Mouse (Mus musculus) kidney, postnatal 4 days (tissue): Measurements from ENCODE around the gene Epha7.
A peak's percentile ranks its signal among the peaks of the same experiment; 100 is the strongest.

Experiments used
- DNase-seq, 2 experiments: peaks; one replicate each; pipeline ENCODE4 v3.0.0; 2021; ENCODE audit warnings: mixed read lengths in 2 of 2

The Epha7 gene

DNA sequence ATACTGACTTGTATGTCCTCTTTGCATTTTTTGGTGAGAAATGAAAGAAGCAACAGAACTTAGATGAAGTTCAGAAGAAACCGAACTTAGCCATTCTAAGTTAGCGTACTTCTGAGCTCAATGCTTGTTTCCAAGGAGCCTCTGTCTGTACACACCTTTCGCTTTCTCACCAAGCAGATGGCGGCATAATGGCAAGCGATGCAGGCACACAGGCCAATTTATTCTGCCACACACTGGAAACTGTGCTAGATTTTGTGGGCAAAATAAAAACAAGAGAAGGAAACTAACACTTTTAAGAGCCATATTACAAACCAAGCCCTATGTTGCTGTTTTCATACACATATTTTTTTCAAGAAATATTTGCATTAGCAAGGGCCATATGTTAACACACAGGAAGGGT is 88.6 kb downstream of the Epha7 start:
- no peak for DNase-seq

DNA sequence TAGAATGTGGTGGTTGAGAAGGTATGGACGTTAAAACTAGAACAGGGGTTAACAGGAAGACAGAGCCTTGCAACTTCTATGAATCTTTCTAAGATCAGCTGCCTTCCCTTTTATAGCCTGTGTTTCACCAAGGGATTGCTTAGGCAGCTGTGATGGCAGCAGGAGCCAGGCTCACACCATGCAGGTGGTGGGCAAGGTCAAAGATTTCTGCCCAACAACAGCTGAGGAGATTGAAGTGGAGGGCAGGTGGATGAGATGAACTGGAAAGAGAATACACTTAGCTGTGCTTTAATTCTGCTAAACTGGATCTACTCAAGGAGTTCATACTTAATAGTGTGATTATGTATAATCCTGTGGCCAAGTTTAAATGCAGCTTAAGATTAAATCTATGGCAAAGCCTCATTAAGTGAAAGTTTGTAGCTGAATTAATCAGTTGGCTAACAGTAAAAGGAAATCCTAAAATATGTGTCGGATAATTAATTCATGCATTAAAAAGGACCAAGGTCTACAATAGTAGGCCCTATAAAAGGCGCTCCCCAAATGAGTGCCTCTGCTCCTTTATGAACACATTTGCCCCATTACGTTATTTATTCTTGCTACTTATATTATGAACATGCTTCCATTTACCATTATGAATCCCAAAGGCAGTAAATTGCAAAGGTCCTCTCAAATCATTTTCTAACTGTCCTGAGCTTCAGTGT is 89.2 kb downstream of the Epha7 start:
- DNase-seq = no peak

DNA sequence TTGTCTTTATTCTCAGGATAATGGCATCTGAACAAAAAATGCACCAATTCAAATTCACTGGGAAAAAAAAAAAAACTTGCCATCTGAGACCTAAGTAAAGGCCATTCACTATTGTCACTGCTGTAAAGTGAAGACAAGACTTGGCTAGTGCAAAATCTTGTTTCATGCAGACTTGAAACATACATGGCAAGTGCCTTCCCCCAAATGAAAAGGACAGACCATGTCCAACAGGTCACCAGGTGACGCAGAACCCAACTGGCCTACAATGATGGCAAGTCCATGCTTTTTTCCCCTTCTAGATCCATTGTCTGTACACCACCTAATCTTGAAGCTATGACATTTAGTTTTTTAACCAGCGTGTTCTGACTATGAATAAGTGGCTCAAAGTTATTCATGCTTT is 94.1 kb downstream of the Epha7 start:
- DNase-seq = no peak

GRCm38 (mm10) chr4:28910127-28910526 is 97.2 kb downstream of the Epha7 start:
- DNase-seq = no peak

GRCm38 (mm10) chr4:28912028-28912427 is 99.1 kb downstream of the Epha7 start:
- no peak for DNase-seq

- DNase-seq = no peak
Measured at GRCm38 (mm10) chr4:28913613-28914012, 100.7 kb downstream of the Epha7 start.

DNA sequence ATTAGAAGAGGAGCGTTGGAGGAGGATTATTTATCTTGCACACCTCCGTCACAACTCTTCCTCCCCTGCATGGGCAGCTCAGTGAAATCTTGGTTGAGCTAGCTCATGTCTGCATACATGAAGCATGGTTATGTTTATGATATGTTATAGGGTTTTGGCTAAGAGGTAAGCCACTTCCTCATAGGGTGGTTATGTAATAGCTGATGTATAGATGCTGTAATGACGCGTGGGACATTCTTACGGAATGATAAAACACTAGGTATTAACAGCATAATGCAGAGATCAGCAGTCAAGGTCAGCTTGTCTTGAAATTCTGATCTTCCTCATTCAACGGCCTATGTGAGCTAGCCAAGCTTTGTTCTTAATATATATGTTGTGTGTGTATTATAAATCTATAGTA is 107.7 kb downstream of the Epha7 start:
- no peak for DNase-seq

GRCm38 (mm10) chr4:28926072-28926471 is 113.1 kb downstream of the Epha7 start:
- no peak for DNase-seq

DNA sequence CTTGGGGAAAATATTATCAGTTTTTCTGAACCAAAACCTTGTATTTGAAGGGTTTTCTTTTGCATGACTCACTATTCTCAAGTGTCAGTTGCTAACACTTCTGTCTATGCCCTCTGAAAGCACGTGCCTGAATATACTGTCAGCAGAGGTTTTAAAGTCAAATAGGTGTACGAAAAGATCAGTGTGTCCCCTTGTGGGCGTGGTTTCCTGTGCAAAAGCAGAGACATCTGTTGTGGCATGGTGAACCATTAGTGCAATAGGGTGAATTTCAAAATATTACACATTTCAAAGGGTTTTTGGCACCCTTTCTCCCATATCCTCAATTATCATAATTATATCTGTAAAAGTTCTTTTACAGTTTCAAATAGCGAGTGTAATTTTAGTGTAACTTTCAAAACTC is 120.5 kb downstream of the Epha7 start:
- DNase-seq = no peak

GRCm38 (mm10) chr4:28934802-28935201 is 121.9 kb downstream of the Epha7 start:
- DNase-seq = peak; percentile 36 to 41

- no peak for DNase-seq
Measured at GRCm38 (mm10) chr4:28935567-28935966, 122.6 kb downstream of the Epha7 start.

GRCm38 (mm10) chr4:28940710-28941109 is 127.8 kb downstream of the Epha7 start:
- no peak for DNase-seq

DNA sequence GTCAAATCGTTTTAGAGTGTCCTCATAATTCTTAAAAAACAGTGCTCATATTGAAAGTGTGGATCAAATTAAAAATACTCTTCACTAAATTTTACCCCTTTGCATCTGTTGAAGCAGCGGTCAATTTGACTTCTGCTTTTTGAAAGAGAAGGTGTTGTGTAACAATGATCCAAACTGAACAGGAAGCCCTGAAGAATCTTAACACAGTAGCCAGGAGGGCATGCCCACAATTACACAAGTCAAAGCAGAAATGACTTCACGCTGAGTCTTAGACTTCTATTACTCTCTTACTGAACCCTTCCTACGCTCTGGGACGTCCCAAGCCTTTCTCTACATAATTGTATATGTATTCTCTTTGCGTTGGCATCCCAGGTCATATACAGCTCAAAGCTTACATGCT is 131.3 kb downstream of the Epha7 start:
- no peak for DNase-seq

DNA sequence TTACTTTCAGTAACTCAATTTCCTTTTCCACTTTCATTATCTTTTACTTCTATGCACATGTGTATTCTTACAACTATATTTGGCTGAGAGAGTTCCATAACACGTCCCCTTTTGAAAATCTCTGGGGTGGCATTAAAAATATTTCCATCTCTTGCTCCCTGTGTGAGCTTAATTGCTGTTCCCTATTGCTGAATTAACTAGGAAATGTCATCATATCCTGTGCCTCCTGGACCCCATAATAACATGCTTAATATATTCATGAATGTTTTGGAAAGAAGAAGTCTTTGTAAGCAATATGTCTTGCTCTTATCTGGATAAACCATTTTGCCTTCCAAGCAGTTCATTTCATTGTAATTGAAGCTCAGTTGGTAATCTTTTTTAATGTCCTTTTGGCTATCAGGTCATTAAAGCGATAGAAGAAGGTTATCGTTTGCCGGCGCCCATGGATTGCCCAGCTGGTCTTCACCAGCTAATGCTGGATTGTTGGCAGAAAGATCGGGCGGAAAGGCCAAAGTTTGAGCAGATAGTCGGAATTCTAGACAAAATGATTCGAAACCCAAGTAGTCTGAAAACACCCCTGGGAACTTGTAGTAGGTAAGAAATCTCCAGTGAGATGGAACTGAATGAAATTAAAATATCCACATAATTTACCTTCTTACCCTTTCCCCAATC is 148.1 kb downstream of the Epha7 start:
- DNase-seq = no peak

DNA sequence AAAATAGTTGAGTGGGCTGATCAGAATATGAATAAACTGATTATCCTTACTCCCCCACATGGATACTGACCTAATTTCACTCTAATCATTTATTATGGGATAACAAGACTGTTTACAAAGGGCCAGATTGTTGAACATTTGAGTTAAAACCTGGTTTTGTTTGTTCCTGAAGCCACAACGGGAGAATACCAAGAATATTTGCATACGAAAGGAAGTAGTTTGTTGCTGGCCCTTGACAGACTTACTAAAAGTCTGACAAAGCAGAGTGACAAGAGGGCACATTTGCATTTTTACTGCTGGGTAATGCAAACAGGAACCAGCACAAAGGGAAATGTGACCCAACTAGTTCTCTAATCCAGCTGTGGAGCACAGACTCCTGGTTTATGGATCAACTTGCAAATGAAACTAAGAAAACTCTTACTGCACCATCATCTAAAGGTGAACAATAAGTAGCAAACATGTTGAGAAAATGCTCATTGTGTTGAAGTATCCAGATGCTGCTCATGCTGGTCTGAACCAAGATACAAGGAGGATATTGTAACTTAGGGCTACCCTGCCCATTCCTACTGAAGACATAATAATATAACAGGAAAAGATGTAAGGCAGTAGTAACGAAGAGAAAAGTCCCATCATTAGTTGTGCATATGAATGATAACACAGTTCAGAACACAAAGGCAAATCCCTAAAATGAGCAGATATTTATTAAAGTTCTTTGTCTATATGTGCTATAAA is 154.8 kb downstream of the Epha7 start:
- no peak for DNase-seq

- no peak for DNase-seq
Measured at GRCm38 (mm10) chr4:28998462-28999286, 185.7 kb downstream of the Epha7 start.

DNA sequence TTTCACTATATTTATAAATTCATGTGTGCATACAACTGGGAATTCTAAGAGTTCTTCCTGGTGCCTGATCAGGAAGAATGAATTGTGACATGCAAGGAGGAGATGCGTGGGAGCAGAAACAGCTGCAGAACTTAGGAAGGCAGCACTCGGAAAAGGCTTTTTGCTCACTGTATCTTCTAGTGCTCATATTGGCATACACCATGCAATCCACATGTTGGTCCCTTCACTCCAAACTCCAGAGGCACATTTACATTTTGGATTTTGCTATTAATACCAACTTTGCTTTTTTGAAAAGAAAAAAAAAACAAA is 186.3 kb downstream of the Epha7 start:
- DNase-seq = no peak

DNA sequence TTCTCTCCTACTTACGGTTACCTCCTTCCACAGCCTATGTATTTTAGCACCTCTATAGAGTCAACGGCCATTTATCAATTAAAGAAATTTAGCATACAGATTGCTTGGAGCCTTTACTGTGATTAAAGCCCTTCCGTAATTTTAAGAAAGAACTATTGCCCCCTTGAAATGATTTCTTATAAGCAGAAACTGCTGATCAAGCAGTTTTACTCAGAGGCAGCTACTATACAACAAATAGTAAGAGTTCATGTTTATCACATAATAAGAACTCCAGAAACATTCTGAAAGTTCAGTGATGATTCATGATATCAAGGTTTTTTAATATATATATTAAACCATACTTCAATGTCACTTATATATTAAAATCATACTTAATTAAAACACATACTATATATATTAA is 197.4 kb downstream of the Epha7 start:
- no peak for DNase-seq
